Mouse (Mus musculus): ENCODE measurements at regions not wholly inside any gene's neighbourhood (a gene's known extent, or its start where the extent isn't known, plus 50 kb on each side); places are given as distances from the start of the nearest gene placed in this dataset.

GRCm38 (mm10) chr1:169439621-169440020 lies 91.6 kb downstream of the Nuf2 start:
- intact Hi-C loops (cut with DNase I), result no loop called here

GRCm38 (mm10) chr1:169438006-169438405 lies 93.3 kb downstream of the Nuf2 start:
- intact Hi-C loops (cut with DNase I), result no loop called here

- intact Hi-C loops (cut with DNase I), result no loop called here
Observed at GRCm38 (mm10) chr1:169422408-169422807, 108.9 kb downstream of the Nuf2 start.

GRCm38 (mm10) chr1:169421671-169422070 lies 109.6 kb downstream of the Nuf2 start:
- intact Hi-C loops (cut with DNase I), result no loop called here

GRCm38 (mm10) chr1:169418665-169419045 lies 112.6 kb downstream of the Nuf2 start:
- intact Hi-C loops (cut with DNase I), result no loop called here

- intact Hi-C loops (cut with DNase I), result no loop called here
Observed at GRCm38 (mm10) chr1:169417979-169418664, 113.1 kb downstream of the Nuf2 start.

- intact Hi-C loops (cut with DNase I), result no loop called here
Observed at GRCm38 (mm10) chr1:169416701-169417100, 114.6 kb downstream of the Nuf2 start.

- intact Hi-C loops (cut with DNase I), result no loop called here
Observed at GRCm38 (mm10) chr1:169408120-169408519, 123.1 kb downstream of the Nuf2 start.

- intact Hi-C loops (cut with DNase I), result no loop called here
Observed at GRCm38 (mm10) chr1:169400841-169401240, 130.4 kb downstream of the Nuf2 start.

- intact Hi-C loops (cut with DNase I), result no loop called here
Observed at GRCm38 (mm10) chr1:169397371-169397770, 133.9 kb downstream of the Nuf2 start.

- intact Hi-C loops (cut with DNase I), result no loop called here
Observed at GRCm38 (mm10) chr1:169387056-169387455, 144.2 kb downstream of the Nuf2 start.

- intact Hi-C loops (cut with DNase I), result no loop called here
Observed at GRCm38 (mm10) chr1:169385740-169386424, 145.4 kb downstream of the Nuf2 start.

- intact Hi-C loops (cut with DNase I), result no loop called here
Observed at GRCm38 (mm10) chr1:169374686-169375085, 156.6 kb downstream of the Nuf2 start.

- intact Hi-C loops (cut with DNase I), result no loop called here
Observed at GRCm38 (mm10) chr1:169368758-169369157, 162.5 kb downstream of the Nuf2 start.

- intact Hi-C loops (cut with DNase I), result no loop called here
Observed at GRCm38 (mm10) chr1:169367772-169368501, 163.3 kb downstream of the Nuf2 start.

- intact Hi-C loops (cut with DNase I), result no loop called here
Observed at GRCm38 (mm10) chr1:169367316-169367715, 163.9 kb downstream of the Nuf2 start.

GRCm38 (mm10) chr1:169362564-169362963 lies 168.7 kb downstream of the Nuf2 start:
- intact Hi-C loops (cut with DNase I), result loop anchor here (5.0 kb wide), 1 partner anchor 95 kb away; no protein-coding TSS in a partner anchor

- intact Hi-C loops (cut with DNase I), result no loop called here
Observed at GRCm38 (mm10) chr1:169357652-169358241, 173.5 kb downstream of the Nuf2 start.

- intact Hi-C loops (cut with DNase I), result no loop called here
Observed at GRCm38 (mm10) chr1:169354021-169354420, 177.2 kb downstream of the Nuf2 start.

GRCm38 (mm10) chr1:169347692-169348091 lies 183.6 kb downstream of the Nuf2 start:
- intact Hi-C loops (cut with DNase I), result loop anchor here (5.0 to 10.0 kb wide), 2 partner anchors 913 to 1130 kb away; partner anchors contain the start of gene Pbx1

- intact Hi-C loops (cut with DNase I), result loop anchor here (5.0 to 10.0 kb wide), 2 partner anchors 912 to 1130 kb away; partner anchors contain the start of gene Pbx1
Observed at GRCm38 (mm10) chr1:169346876-169347275, 184.4 kb downstream of the Nuf2 start.
